Mouse (Mus musculus) lung, postnatal 14 days (tissue): ENCODE data around the gene Pgd.

Experiments used
- DNase-seq: peaks from one replicate; pipeline ENCODE4 v3.0.0; 2021

Gene Pgd

GRCm38 (mm10) chr4:149166957-149167611, 513 bp upstream of the Pgd start:
- peak; percentile 47 for DNase-seq

DNA sequence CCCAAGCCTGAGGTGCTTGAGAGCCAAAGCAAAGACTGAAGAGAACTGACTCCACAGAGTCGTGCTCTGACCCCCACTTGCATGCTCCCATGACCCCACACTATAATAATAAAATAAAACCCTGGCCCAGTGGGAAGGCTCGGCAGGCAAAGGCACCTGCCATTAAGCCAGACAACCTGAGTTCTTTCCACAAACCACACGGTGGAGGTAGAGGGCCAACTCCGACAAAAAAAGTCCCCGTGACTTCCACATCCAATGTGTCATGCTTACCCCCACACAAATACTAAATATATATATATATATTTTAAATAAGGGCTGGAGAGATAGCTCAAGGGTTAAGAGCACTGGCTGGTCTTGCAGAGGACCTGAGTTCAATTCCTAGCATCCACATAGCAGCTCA, 2.4 kb downstream of the Pgd start:
- no peak for DNase-seq

- DNase-seq: no peak
Observed at GRCm38 (mm10) chr4:149163196-149163595, 3.4 kb downstream of the Pgd start.

- DNase-seq: no peak
Observed at GRCm38 (mm10) chr4:149161166-149161565, 5.4 kb downstream of the Pgd start.

DNA sequence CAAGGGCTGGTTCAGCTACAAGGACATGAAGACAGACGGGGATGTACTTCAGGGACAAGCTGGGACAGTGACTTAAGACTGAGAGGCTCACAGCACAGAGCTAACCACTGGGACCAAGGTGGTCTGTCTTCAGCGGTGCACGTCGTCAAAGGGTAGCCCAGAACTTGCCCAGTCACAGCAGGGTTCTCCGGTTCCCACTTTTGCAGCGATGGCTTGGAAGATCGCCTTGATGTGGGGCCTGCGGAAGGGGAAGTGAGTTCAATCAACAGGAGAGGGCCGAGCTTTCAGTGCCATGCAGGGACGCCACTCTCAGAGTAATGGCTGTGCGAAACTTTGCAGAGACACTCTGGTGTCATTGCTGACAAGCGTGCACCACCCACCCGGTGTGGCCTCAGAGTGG, 6.7 kb downstream of the Pgd start:
- no peak for DNase-seq

DNA sequence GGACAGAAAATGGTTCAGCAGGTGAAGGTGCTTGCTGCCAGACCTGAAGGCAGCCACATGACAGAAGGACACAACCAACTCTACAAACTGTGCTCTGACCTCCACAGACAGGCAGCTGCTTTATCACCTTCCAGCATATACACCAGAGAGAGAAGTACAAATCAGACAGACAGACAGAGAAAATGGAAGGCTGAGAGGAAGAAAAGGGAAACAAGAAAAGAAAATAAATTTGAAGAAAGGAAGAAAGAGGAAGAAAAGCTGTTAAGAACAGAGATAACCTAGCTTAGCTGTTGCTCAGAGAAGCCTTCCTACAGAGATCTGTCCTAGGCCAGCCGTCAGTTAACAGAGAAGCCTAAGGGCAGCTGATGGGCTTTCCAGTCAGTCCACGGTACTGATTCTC, 7.4 kb downstream of the Pgd start:
- no peak for DNase-seq

DNA sequence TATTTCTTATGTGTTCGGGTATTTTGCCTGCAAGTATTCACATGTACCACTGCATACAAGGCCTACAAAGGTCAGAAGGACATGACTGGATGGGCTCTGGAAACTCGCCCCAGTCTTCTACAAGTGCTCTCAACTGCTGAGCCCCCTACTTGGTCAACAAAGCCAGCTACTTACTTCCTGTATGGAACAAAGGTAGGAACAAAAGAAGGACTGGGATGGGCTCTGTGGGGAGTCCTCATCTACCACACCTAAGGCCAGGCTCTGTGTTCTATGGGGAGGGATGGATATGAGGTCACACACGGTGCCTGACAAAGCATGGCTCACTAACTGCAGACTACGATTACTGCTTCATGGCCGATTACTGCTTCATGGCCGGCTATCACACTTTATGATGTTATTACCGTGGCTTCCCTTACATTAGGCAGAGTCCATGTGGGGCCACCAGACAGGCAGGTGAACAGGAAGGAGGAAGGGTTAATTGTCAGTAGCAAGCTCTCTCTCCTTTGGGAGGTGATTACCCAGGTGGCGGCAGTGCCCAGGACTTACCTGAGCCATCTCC, 9.1 kb downstream of the Pgd start:
- no peak for DNase-seq

DNA sequence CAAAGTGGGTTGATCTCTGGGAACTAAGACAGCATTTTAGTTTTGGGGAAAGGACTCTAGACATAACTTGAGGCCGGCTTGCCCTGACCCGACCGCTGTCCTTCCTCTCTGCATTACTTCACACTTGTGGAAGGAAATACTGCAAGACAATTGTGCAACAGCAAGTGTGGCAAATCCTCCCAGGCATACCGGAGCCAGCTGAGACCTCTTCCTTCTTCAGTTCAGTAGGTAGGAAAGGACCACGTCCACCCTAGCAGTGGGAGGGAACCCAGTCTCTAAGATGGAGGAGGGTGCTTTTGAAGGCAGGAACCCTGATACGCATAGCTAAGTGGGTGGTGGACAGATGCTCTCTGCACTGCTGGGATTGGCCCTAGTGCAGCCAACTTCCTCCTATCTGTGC, 10.9 kb downstream of the Pgd start:
- DNase-seq: no peak

DNA sequence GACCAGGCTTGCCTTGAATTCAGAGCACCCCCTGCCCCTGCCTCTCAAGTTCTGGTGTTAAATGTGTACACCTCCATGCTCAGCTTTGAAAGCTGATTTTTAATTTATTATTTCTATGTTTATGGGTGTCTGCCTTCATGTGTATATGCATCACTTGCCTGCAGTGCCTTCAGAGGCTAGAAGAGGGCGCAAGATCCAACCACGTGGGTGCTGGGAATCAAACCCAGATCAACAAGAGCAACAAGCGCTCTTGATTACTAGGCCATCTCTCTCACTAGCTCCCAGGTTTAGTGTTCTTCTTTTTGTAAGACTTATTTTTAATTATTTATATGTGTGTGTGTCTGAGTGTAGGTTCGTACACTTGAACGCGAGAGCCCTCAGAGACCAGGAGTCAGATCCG, 11.7 kb downstream of the Pgd start:
- DNase-seq: no peak

- DNase-seq: no peak
Observed at GRCm38 (mm10) chr4:149150721-149151120, 15.8 kb downstream of the Pgd start.

DNA sequence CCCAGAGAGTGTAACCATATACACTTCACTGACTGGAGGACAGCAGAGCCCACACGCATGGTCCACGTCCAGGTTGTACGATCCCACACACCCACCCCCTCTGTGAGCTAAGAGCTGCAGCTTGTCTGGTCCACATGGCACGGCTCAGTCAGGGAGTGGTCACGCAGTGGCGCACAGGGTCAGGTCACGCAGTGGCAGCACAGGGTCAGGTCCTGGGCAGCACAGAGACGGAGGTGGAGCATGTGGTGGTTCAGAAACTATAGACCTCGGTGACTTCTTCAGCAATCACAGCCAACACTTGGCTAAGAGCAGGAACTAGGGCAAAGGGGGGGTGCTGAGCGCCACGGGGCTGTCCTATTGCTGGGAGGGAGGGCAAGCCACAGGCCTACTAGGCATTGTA, 16.3 kb downstream of the Pgd start:
- DNase-seq: no peak

DNA sequence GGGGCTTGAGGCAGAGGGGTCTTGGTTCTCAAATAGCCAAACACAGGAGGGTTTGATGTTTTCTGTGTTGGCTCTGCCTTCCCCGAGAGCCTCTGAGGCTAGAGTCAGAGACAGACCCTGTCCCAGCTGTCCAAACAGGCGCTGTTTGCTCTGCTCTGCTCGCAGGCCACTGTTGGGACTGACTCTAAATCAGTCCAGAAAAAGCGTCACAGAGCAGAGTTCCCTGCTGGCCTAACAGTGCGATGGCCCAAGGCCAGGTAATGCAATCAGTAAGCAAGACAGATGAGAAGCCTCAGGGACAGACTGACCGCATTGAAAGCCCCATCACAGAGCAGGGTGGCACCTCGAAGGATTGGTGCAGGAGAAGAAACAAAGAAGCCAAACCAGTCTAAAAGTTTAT, 17.0 kb downstream of the Pgd start:
- DNase-seq: no peak

DNA sequence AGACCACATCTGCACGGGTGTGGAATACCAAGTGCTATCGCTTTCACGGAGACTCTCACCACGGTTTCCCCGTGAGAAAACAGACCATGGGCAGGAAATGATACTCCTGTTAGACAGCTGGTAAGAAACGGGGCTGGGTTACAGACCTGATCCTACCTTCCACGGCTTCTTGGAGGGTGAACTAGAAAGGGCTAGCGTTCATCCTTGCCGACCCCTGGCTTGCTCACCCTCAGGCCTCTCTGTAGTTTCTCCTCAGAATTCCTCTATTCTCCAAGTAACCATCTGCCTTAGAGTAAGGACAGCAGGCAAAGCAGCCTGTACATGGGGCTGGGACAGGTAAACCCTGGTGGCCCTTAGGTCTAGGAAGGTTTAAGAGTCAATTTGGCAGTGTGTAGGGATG, 17.4 kb downstream of the Pgd start:
- DNase-seq: no peak

DNA sequence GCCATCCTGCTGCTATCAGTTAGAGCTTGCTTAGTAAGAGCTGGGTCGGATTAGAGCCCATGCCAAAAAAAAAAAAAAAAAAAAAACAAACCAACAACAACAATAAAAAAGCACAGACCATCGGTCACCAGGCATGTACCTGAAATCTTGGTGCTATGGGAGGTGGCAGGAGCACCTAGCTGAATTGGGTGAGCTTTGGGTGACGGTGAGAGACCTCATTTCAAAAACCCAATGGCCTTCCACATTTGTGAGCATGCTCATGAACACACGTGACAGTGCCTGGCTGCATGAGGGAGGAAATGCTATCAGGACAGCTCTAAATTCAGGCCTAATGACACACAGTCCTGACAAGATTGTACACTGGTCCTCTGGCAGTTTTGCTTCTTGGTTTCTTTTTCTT, 18.5 kb downstream of the Pgd start:
- DNase-seq: no peak

GRCm38 (mm10) chr4:149147528-149147927, 19.0 kb downstream of the Pgd start:
- no peak for DNase-seq

DNA sequence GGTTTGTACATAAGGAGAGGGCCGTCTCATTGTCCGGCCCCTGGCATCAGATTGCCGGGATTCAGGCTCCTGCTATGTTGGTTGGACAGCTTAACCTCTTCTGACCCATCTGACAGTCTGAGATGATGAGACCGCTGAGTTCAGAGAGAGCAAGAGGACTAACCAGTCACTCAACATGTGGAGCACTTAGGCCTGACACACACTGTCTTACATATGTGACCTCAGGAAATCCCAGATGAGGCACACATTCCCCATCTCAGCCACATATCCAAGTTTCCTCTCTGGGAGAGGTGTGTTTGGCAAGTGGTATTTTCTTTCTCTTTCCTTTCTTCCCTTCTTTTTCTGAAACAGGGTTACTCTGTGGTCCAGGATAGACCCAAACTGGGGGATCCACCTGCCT, 21.4 kb downstream of the Pgd start:
- DNase-seq: no peak

DNA sequence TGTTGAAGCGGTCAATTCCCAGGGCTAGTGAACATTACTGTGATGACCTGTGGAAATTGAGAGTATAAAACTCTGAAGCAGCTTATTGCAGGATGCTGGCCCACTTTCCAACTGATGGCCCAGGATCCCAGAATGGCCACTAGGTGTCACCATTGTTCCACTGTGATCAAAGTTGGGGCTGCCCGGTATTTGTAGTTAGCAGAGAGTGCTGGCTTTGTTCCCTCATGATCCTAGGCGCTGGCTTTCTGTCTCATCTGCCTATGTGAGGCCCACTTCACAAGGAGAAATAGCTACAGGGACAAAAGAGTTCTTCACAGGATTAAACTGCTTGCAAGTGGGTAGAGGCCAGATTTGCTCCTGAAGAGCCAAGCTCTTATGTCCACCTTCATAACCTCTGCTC, 22.1 kb downstream of the Pgd start:
- peak; percentile 84 for DNase-seq

GRCm38 (mm10) chr4:149143594-149143993, 23.0 kb downstream of the Pgd start:
- no peak for DNase-seq

DNA sequence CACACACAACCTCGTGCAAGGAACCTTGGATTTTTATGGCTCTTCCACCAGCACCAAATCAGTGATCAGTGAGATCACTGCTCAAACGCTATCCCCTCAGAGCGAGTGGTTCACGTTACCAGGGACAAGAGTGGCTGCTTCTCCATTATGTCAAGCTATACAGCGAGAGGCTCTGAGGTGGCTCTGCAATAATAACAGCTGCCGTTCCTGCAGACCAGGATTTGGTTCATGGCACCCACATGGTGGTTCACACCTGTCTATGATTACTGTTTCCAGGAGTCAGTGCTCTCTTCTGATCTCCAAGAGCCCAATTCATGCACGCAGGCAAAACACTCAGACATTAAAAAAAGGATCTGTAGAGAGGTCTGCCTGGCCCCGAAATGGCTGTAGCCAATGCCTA, 28.1 kb downstream of the Pgd start:
- no peak for DNase-seq

- DNase-seq: peak; percentile 91
Observed at GRCm38 (mm10) chr4:149136982-149137770, 29.4 kb downstream of the Pgd start, which contains the start of gene Cenps. Gene Cenps, minus strand, starts transcription at chr4:149137629.

GRCm38 (mm10) chr4:149136116-149136850, 30.3 kb downstream of the Pgd start:
- no peak for DNase-seq

GRCm38 (mm10) chr4:149133395-149133794, 33.2 kb downstream of the Pgd start:
- no peak for DNase-seq

- DNase-seq: no peak
Observed at GRCm38 (mm10) chr4:149131789-149132565, 34.6 kb downstream of the Pgd start.
